Mouse (Mus musculus): ENCODE measurements around the gene Chst11.

Gene Chst11

DNA sequence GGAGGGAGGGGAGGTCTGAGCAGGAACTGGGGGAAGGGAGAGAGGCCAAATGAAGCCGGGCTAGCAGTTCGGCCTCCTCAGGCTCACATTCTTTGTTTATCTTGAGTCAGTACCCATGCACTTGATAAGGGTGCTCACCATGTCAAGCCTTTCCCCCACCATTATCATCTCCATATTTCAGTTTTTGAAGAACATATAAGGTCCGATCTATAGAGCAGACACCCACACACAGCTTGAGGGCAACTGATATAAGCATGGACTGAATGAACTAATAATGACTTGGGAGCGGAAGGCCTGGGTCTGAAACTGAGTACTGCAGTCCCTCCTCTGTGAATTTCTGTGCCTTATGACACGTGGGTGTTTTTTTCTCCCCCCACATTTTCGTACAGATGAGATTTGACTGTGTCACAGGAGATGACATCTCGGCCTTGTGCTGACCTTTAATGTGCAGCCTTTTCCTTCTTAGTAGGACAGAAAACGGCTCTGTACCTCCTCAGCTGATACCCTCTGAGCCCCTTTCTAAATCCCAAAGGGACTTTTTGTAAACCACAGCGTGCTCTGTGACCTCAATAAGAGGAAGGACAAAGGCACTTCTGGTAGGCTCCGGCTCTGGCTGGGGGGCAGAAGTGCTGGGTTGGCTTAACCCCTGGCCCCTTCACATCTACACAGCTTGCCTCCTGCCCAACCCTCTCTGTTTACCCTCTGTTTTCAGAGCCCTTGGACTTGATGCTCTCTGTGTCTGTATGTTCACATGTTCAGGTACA lies 6.6 kb downstream of the Chst11 start:
- DNase-seq: no peak

DNA sequence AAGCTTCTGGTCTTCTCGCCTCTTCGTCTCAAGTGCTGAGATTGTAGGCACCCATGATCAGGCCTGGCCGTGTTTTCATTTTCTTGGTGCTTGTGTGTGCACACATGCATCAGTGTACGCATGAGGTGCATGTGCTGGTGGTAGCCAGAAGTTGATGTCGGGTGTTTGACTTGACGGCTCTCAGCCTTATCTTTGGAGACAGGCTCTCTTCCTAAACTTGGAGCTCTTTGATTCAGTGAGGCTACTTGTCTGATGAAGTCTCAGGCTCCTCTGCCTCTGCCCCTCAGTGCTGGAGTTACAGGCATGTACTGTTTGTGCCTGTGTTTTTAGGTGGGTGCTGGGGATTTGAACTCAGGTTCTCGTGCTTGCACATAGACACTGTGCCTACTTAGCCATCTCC lies 9.0 kb downstream of the Chst11 start:
- DNase-seq: no peak

DNA sequence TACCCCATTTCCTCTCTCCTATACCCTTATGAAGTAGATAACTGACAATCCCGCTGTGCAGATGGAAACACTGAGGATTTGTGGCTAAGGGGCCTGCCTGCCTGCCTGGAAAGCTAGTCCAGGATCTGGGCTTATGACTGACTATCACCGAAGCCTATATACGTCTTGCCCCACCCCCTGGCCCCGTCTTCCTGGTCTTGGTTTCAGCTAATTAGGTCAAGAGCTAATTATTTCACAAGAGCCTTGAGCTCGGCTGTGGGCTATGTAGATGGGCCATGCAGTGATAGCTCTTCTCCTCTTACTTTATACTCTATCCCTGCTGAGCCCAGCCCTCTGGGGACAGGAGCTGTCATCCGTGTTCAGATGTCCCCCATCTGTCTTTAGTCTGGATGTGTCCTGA lies 12.2 kb downstream of the Chst11 start:
- no peak for DNase-seq

DNA sequence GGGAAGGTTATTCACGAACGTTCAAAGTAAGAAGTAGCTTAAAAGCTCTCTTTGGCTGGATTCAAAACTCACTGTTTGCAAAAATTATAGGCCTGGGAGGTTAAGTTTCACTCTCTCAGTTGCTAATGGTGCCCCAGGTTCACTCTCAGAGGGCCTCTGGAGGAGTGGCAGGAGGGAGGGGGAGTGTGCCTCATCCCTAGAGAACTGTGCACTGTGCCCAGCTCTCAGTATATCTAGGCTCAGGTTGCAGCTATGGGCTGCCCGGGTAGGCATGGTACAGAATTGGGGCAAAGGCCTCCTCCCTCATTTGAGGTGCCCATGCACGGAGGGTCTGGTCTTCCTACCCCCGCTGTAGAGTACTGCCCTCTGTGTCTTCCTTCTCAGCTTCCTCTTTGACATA lies 14.9 kb downstream of the Chst11 start:
- no peak for DNase-seq

DNA sequence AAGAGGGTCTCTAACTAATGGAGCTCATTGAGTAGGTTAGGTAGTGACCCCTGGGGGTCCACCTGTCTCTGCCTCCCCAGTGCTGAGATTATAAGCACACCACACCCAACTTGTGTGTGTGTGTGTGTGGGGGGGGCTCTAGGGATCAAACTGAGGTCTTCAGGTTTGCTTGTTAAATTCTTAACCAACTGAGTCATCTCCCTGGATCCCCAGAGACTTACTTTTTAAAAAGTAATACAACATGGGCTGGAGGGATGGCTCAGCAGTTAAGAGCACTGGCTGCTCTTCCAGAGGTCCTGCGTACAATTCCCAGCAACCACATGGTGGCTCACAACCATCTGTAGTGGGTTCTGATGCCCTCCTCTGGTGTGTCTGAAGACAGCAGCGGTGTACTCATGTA lies 15.4 kb downstream of the Chst11 start:
- DNase-seq: no peak

DNA sequence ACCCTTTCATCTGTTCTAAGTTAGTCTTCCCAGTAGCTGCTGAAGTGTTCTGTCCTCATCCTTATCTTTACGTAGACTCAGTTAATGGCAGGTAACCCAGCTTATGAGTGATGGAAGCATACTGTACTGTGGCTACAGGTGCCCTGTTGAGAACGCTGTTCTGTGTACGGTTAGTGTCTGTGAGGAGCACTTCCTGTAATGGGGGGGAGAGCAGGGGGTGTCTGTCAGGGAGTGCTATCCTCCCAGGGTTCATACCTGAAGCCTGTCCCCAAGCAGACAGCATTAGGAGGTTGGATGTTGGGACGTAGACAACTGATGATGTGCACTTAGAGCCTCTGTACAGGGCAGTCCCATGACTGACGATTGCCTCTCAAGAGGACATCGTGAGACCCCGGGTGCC lies 18.6 kb downstream of the Chst11 start:
- no peak for DNase-seq

DNA sequence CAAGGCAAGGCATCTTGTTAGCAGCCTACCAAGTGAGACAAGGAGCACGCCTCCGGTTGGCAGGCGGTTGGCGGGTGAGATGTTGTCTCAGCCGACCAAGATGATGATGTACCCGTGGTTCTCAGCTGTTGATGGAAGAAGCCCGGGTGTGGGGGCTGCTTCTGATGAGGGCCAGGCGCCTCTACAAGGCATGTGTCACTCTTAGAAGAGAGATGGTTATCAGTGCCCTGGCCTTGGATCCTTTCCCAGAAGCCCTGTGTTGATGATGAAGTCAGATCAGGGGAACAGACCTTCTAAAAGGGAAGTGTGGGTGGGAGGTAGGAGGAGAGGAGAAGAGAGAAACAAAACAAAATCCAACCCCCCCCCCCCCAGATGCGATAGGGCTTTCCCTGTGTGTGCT lies 19.1 kb downstream of the Chst11 start:
- no peak for DNase-seq

DNA sequence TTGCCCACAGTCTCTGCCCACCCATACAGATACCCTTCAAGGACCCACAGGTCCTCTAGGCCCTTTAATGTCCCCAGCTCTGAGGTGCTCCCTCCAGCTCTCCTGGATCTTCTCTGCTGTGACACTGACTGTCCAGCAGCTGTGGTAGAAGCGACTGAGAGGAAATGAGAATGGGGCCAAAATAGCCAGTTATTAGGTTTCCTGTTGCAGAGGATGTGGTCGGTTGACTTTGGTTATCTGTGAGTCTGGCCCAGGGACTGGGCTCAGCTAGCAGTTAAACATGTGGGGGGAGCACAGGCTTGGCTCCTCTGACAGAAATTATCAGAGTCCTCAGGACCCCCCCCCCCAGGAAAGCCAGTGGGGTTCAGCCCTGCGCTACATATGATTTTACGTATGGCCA lies 19.7 kb downstream of the Chst11 start:
- no peak for DNase-seq

DNA sequence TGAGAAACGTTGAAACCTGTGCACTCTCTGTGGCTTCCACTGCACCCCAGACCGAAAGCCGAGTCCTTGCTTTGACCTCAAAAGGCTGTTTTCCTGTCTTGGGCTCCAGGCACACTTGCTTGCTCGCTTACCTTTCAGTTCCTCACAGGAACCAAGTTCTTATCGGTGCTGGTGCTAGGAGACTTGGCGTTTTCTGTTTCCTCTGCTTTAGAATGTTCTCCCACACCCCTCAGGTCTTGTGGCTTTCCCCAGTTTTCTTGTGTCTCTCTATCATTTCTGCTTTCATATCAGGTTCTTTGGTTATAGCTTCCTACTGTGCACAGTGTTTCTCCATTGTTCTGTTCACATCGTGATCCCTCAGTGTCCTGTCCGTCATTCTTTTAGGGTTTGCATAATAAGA lies 21.0 kb downstream of the Chst11 start:
- DNase-seq: no peak

DNA sequence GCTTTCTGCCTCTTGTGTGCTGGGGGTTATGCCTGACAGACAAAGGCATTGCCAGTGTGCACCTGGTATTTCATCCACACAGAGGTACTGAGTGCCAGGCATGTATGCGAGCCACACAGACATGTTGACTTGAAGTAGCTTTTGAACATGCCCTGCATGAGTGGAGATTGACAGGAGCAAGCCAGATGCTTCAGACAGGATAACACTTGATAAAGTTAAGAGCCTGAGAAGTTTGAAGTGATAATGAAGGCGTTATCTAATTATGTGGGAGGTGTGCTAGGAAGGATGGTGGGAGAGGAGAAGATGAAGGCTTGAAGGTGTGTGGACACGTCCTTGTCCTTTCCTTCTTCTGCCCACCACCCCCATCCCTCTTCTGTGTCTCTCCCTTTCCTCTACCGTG lies 28.7 kb downstream of the Chst11 start:
- DNase-seq: no peak

DNA sequence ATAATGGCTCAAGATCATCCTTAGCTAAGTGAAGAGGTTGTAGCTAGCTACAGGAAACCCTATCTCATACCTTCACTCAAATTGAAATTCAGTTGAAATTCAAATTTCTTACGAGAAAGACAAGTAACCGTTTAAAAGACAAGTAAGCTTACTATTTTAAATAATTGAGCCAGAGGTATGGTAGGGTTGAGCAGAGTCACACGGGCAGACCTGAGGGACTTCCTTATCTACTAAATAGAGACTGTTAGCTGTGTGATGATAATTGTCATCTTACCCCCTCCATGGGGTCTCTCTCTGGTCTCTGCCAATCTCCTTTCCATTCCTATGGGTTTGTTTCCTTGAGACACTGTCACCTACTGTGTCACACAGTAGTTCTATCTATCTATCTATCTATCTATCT lies 30.6 kb downstream of the Chst11 start:
- no peak for DNase-seq

DNA sequence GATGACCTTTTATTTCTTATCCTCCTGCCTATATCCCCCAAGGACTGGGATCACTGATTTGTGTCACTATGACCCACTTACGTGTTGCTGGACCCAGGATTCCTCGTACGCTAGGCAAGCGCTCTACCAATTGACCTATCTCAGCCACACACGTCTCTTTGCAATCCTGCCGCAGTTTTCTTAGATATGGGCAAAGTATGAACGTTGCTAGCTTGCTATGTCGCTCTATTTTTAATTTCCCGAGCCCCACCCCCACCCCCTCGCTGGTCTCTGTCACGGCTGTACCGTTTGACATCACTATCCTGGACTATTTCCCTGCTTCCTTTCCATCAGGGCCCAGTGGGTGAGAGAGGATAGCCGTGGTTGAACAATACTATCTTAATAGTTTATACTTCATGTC lies 31.5 kb downstream of the Chst11 start:
- no peak for DNase-seq

DNA sequence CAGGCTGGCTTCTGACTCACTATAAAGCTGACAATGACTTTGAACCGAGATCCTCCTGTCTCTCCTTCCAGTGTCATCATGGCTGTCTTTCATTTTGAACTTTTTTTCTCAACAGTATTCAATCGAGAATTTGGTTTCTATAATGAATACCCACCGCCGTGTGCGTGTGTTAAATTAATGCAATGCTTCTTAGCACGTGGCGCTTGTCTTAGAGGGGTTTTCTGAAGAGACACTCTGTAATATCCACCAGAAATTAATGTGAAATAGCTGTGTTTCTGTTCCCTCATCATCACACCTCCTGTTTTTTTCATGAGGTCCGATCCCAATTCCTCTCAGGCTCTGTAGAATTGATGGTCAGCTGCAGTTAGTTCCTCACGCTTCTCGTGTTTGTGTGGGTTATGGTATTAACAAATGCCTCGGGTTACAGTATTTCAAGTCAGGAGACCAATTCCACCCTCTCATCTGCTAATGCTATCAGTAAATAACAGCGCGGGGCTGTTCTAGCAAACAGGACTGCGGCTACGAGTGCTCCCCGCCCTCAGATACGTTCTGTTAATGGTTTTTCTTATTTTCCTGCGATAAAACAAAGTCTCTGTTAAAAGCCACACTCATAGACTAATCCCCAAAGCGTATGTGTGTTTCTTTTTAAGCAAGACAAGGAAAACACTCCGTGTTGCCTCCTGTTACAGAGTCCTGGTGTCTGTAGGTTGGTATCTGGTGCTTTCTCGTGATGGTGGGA lies 32.6 kb downstream of the Chst11 start:
- DNase-seq: no peak

DNA sequence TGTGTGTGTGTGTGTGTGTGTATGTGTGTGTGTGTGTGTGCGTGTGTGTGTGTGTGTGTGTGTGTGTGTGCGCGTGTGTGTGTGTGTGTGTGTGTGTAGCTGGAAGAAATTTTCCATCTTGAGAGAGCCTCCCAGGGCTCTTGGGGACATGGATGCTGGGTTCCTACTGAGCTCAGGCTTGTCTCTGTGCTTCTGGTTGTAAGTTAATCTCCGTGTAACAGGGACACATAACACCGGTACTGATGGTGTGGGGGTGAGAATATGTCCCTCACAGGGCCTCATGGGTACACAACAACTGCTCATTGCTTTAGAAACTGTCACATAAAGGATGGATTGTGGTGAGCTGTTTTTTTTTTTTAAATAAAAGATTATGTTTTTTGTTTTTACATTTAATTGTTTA lies 33.2 kb downstream of the Chst11 start:
- DNase-seq: no peak

DNA sequence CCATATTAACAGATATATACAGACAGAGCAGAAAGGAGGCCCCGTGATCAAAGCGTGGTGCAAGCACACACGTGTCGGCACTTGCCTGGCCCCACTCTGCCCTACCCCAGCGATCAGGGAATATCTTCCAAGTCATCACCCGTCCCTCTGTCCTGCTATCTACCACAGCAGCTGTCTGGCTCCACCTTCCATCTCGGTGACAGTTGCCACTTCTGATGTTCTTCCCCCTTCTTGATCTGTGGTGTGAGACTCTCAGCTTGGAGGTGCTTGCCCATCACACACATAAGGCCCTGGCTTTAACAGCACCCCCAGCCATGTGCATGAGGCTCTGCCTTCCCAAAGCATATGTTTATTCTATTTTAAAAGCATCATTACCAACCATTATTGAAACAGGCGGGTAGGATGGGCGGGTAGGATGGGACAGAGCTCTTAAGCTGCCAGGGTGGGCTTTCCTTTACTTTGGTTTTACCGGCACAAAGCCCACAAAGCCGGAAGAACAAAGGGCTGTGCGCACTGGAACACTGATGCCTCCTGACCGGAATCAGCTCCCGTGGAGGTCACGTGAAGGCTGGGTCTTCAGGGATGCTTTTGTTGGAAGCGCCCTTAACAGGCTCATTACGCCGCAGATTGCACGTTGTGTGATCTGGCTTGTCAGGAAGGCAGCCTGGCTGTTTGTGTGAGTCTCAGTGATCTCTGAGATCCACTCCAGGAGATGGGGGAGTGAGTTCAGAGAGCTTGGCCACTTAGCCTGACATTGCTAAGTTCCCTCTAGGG lies 34.4 kb downstream of the Chst11 start:
- DNase-seq: no peak

DNA sequence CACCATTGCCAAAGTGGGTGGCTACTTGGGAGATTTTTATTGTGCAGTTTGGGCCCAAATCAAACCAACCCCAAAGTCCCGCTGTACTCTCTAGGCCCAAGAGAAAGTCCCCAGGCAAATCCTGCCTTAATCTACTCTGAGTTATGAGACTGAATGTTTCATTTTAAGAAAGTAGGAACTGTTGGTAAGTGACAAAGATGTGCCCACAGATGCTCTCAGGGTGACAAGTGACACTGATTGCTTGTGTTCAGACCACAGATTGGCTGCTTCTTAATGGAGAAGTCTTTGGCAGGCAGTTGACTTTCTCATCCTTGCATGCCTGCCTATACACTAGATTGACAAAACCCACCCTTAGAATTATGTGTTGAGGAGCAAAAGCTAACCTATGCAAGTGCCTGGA lies 37.3 kb downstream of the Chst11 start:
- no peak for DNase-seq

DNA sequence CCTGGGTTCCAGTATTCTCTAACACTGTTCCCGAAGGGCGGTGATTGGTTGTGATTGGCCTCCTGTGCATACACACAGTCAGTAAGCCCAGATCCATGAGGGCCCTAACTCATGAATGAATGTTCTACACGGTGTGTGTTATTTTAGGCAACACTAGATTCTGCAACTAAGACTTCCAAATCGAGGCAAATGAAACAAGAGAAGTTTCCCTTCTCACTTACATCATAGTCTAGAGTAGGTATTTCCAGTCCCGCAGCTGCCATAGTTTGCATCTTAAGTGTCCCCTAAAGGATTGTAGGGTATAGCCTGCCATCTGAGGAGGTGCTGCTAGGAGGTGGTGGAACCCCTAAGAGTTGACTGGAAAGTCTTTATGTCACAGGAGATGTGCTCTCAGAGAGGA lies 40.9 kb downstream of the Chst11 start:
- DNase-seq: no peak

DNA sequence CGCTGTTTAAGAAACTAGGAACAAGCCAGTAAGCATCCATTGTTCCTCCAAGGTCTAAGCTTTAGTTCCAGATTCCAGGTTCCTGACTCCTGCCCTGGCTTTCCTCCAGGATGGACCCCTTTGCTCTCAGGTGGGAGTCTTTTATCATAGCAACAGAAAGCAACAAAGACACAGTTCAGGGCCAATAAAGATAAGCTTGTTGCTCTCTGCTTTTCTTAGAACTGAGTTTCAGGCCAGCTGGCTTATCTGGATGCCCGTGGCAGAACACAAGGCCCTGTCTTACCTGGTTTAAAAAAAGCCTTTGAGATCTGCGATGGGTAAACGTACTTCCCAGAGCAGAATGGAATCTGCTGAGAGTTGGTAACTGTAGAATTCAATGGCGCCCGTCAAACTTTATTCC lies 42.4 kb downstream of the Chst11 start:
- no peak for DNase-seq

DNA sequence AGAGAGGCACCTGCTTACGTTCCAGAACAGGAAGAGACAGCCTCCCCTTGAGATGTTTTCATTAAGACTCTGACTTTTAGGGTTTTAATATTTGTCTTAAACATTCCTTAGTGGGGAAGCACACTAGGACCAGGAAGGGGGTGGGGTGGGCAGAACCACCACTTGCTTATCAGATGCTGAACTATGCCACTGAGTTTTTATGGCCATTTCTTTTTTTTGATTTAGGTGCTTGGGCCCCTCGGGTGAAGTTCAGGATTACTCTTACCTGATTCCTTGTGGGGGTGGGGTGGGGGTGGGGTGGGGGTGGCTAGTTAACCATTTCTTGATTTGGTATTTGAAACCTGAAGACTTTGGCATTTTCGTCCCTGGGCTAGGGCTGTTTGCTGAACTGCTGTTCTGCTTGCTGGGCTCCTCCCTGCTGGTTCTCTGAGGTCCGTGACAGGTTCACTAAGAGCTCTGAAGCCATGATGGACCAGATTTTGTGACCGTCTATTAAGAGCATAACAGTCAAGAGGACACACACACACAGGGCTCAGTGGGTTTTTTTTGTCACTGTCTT lies 44.9 kb downstream of the Chst11 start:
- no peak for DNase-seq

DNA sequence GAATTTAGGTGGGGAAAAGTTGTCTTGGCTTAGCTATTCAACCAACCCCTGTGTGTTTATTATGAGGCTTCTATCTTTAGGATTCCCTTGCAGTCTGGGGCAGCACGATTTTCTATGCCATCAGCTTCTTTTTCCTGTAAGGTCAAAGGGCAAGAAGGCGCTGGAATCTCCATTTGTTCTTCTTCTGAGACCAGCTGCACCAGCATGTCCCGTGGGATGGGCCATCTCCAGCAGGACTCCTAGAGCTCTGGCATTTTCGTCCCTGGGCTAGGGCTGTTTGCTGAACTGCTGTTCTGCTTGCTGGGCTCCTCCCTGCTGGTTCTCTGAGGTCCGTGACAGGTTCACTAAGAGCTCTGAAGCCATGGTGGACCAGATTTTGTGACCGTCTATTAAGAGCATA lies 45.6 kb downstream of the Chst11 start:
- DNase-seq: no peak

DNA sequence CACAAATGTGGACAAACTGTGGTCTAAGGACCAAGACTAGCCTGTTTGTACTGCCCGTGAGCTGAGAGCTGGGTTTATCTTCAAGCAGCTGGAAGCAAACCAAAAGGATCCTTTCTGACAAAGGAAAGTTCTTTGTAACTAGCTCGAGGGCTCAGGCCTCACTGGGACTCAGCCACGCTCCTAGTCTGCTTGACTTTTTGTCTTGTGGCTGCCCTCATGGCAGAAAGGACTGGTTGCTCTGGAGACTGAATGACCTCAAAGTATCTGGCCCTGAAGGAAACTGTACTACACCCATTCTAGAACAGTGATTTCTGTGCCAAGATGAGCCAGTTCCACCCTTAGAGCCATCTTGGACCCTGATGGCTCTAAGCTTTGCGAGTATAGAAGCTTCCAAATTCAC lies 46.3 kb downstream of the Chst11 start:
- DNase-seq: no peak

DNA sequence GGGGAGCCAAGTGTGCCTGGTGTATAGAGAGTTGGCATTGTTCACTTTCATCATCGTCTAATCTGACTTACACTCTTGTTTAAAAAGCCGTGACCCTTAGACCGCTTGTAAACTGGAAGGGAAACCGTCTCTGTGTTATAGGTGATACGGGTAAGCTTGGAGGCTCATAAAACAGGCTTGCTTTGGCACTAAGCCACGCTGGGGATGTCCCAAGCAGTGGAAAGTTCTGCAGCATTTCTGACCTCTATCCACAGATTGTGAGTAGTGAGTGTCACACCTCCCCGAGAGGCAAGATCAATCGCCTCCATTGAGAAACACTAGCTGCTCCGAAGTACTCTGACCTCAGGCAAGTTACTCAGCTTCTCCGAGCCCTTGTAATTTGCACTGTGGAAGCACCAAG lies 47.3 kb downstream of the Chst11 start:
- no peak for DNase-seq

DNA sequence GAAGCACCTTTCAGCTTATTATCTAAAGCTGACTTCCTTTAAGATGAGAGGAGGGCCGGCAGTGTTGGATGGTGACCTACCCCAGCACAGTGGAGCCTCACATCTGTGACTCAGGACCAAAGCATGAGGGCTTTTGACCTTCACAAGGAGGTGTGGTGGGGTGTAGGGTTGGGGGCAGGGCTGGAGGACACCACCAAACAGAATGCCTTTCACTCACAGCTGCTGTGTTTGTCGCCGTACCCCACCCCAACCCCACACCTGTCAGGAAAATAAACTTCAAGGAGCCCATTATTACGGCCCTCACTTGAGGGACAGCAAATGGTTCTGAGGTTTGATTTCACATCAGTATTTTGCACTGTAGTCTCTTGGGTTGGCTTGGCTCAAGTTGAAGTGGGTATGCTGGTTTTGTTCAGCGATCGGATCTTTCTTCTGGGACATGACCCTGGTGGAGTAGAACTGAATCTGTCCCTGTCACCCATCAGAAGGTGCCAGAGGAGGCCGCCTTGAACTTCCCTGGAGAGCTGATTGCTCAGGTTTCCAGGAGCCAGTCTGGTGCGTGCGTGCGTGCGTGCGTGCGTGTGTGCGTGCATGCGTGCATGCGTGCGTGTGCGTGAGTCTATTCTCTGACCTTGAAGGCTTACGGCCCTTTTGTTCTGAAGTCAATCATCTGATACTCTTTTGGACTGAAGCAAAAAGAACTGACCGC lies 51.2 kb downstream of the Chst11 start:
- DNase-seq: no peak

Data from cerebellum, adult 9-11 months (tissue).